Mouse (Mus musculus): ENCODE results near the gene Nr6a1.

- TF ChIP-seq CTCF (IDR thresholded peaks at IDR 0.05; ENCODE audit: low read depth, low read length) = no peak
- TF ChIP-seq GATA1 (IDR thresholded peaks at IDR 0.05; ENCODE audit: borderline replicate concordance, low read length) = no peak
These were observed 54.8 kb downstream of the Nr6a1 start for GRCm38 (mm10) chr2:38872730-38873129.
